Mouse (Mus musculus) brain, embryonic 14.5 days (tissue): ENCODE data around the gene Hs3st5. TPM values are rescaled to one million over a fixed set of nuclear protein-coding genes. Genes with fewer than 3 reads are reported as not detected.

Source experiments
- DNase-seq: peaks from one replicate; pipeline ENCODE4 v3.0.0-alpha.2; 2011; ENCODE audit warnings: low read depth
- CTCF ChIP-seq: fragments of 200-500 bp; IDR thresholded peaks from 2 replicates; pipeline ENCODE4 v1.5.1; 2012; ENCODE audit warnings: inconsistent platforms, mild to moderate bottlenecking, moderate library complexity, borderline replicate concordance; ENCODE audit not compliant: insufficient read depth, insufficient read length; ENCODE audit errors: extremely low read depth
- POLR2A ChIP-seq: fragments of 200-500 bp; IDR thresholded peaks from 2 replicates; pipeline ENCODE4 v1.6.1; 2012; ENCODE audit warnings: mild to moderate bottlenecking, inconsistent platforms, borderline replicate concordance; ENCODE audit not compliant: poor library complexity, insufficient read depth, insufficient read length, severe bottlenecking; ENCODE audit errors: extremely low read depth
- polyA plus RNA-seq: library from polyadenylated mRNA; depleted of rRNA; stranded (reverse); fragments of >200 nt; gene quantifications from 2 replicates; pipeline ENCODE4 v1.2.3, GENCODE M21; 2012

Hs3st5 gene
- polyA plus RNA-seq, 1 experiment, result 12.9 TPM

DNA sequence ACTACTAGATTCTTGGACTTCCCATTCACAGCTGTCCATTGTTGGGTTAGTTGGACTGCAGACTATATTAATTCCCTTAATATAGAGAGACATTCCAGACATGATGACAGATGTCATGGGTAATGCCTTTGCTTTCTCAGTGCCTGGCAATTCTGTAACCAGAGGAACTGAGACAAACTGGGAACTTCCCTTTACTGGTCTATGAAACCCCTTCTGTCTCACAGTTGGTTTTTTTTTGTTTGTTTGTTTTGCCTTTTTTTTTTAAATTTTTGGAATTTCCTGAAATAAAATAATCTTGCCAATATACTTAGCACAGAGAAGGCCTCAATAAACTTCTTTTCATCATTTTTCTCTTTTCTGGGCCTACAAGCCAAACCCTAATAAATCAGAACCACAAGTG is 312.3 kb downstream of the Hs3st5 start:
- no peak for TF ChIP-seq CTCF
- no peak for TF ChIP-seq POLR2A
- DNase-seq, result no peak

DNA sequence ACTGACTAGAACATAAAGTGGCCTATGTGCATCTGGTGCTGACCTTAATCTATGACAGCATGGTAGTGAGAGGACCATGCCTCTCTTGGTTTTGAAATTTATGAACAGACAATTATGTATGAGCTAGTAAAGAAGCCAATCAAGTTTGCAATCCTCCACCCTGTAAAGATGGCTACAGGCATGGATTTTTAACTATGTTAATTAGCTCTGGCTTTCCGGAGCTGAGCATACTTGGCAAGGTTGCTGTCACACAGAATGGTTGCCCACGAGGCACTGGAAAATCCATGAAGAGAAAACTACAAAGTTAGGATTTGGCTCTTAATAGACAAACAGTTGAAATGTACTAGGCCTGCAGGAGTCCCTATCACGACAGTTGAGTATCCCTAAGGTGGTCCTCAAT is 322.5 kb downstream of the Hs3st5 start:
- DNase-seq, result no peak

GRCm38 (mm10) chr10:36832204-36832603 is 325.6 kb downstream of the Hs3st5 start:
- TF ChIP-seq CTCF, result no peak
- TF ChIP-seq POLR2A, result no peak
- peak; percentile 69 for DNase-seq

More for the DNA sequence above, 322.5 kb downstream of the Hs3st5 start:
- TF ChIP-seq POLR2A, result no peak
- no peak for TF ChIP-seq CTCF

DNA sequence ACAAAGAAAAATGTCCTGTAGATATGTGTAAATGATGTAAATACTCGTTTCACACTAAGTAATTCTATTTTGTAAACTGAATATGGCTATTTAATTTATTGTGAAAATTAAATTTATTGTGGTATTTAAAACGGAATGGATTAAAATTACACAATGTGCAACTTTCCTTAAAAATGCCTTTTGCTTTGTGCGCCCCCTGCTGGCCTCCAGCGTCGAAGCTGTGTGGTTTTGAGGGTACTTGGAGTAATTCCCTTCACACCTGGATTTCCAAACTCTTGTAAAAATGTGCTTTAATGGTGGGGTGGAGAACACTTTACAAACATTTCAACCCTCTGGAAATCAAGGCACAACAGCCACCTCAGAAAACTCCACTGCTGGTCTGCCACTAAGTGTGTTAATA is 327.6 kb downstream of the Hs3st5 start:
- peak; percentile 36 for DNase-seq
- no peak for TF ChIP-seq POLR2A
- TF ChIP-seq CTCF, result peak; percentile 69; the same call in 1 of the 2 replicates

- no peak for DNase-seq
- TF ChIP-seq CTCF (no peak), POLR2A (no peak)
Measured at GRCm38 (mm10) chr10:36835836-36836516, 329.4 kb downstream of the Hs3st5 start.

GRCm38 (mm10) chr10:36850231-36850630 is 343.6 kb downstream of the Hs3st5 start:
- DNase-seq, result no peak
- TF ChIP-seq POLR2A (no peak), CTCF (no peak)

DNA sequence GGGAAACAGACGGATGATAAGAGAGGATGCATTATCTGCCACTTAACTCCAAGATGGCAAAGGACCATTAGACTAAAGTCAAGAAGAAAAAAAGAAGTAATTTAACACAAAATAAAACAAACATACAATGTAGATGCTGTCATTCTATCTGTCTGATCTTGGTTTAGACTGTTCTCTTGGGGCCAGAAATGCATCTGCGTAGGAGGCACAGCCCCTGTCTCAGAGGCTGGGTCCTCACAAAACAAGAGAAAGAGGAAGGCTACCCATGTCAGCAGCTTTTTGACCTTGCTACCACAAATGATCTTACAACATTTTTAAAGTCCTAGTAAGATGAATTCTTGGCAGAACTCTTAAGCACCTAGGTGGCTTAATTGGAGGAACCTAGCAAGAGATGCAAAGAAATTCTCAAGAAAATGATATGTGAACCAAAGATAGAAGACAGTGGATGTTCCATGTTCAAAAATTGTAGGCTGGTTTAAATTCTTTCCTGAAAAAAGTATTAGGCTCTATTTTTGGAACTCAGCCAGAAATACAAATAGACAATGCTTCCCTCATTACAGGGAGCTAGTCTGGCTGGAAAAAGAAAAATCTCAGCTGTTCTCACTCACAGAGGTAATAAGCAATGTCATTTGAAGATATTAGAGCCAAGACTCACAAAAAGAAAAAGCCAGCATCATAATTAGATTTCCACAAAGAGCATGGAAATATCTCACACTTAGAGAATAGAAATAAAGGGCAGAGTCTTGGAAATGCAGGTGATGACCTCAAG is 355.7 kb downstream of the Hs3st5 start:
- TF ChIP-seq CTCF (no peak), POLR2A (no peak)
- peak; percentile 48 for DNase-seq
